Mouse (Mus musculus) macrophage (primary cell): ENCODE measurements around the gene Clec2l. TPM values are rescaled to one million over a fixed set of nuclear protein-coding genes. Genes with fewer than 3 reads are reported as not detected.

Experiments used
- H3K27ac ChIP-seq: fragments of 350-480 bp; formaldehyde crosslinking; 2 replicates; pipeline ENCODE4 v1.9.0; 2021
- H3K36me3 ChIP-seq: fragments of 350-480 bp; formaldehyde crosslinking; 2 replicates; pipeline ENCODE4 v1.9.0; 2021; ENCODE audit errors: inconsistent target
- H3K4me3 ChIP-seq: fragments of 350-480 bp; formaldehyde crosslinking; 2 replicates; pipeline ENCODE4 v1.9.0; 2021; ENCODE audit errors: inconsistent target
- H3K79me2 ChIP-seq: fragments of 350-480 bp; formaldehyde crosslinking; 2 replicates; pipeline ENCODE4 v1.9.0; 2021; ENCODE audit errors: inconsistent target
- WGBS: methylation state at CpG from one replicate; pipeline ENCODE4 v1.1.7; 2026; ENCODE audit warnings: inconsistent platforms; ENCODE audit not compliant: missing documents; 5-methylcytosine and 5-hydroxymethylcytosine counted together
- polyA plus RNA-seq: library from polyadenylated mRNA; stranded (reverse); fragments of 250-400 nt; gene quantifications from 3 replicates; pipeline ENCODE4 v1.2.4, GENCODE M21; 2018; ENCODE audit warnings: inconsistent platforms

Gene Clec2l
- polyA plus RNA-seq, 1 experiment from 2014 or later, result not detected

DNA sequence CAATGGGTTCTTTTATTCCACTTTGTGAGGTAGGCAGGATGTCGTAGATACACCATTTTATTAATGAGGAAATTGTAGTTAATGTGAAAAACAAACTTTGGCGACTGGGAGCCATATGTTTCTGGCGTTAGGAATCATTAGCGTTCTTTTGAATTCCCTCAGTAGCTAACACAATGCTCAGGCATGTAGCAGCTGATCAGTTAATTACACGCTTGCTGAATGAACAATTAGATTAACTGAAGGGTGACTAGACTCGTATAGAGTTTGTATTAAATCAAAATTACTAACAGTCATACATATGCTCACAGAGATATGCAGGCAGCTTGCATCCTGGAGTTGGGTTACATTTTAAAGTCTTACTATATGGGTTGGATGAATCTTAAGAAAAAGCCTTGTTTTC, 56.4 kb downstream of the Clec2l start:
- Histone ChIP-seq H3K4me3 (no peak overlapping the region), H3K36me3 (peaks cover 70% of the 10 kb centered on the region), H3K27ac (no peak overlapping the region), H3K79me2 (no peaks in the 10 kb centered on the region)
- 96% methylated on average over 5 of the region's 6 CpGs for WGBS

DNA sequence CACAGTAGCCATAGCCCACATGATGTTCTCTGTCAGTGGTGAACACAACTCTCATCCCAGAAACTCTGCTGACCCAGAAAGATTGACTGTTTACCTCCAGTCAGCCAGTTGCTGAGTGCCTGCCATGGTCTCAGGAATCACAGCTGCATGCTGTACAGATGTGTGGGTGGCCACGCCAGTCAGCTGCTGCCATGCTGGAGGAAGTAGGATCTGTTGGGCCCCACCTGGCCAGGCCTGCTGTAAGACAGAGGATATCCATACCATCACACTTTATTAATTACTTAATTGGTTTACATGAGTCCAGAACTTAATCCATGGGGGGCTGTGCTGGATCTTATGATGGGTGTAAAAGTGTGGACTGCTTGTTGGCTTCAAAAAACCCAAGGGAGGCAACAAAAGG, 58.5 kb downstream of the Clec2l start:
- Histone ChIP-seq H3K27ac (no peak overlapping the region), H3K4me3 (no peak overlapping the region), H3K79me2 (no peaks in the 10 kb centered on the region), H3K36me3 (peaks cover 52% of the 10 kb centered on the region)
- 92% methylated on average over 1 of the region's 1 CpGs for WGBS

DNA sequence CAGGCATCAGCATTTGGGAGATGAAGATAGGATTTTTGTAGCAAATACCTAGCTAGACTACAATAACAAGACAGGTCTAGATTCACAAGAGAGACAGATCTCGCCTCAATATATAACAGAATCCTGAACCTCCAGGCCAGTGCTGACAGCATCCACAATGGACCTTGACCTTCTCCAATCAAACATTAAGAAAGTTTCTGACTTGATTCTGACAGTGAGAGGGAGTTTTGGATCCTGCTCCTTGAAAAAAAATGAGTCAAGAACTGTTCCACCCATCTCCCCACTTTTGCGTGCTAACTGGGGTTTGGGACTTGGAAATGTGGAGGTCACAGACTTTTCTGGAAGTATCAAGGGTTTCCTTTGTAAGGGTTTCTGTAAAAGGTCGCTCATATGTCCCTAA, 62.6 kb downstream of the Clec2l start:
- WGBS, result 97% methylated on average over 3 of the region's 3 CpGs
- H3K36me3 ChIP-seq, result peaks cover 24% of the 10 kb centered on the region
- H3K79me2 ChIP-seq, result no peaks in the 10 kb centered on the region
- no peak overlapping the region for H3K4me3 ChIP-seq
- H3K27ac ChIP-seq, result no peak overlapping the region

Other genes starting within 250 kb of the Clec2l start
- 6.9 to 10.1 TPM (median 7.6 TPM) in 3 replicates for gene Ubn2, start 229.1 kb upstream of the Clec2l start, polyA plus RNA-seq
- gene Fmc1, start 129.6 kb upstream of the Clec2l start, polyA plus RNA-seq, result 2.8 to 13.1 TPM (median 8.6 TPM) in 3 replicates
- gene Luc7l2, start 111.7 kb upstream of the Clec2l start, polyA plus RNA-seq, result 72.9 to 93.0 TPM (median 86.6 TPM) in 3 replicates
- gene Klrg2, start 25.8 kb upstream of the Clec2l start, polyA plus RNA-seq, result 0.10 to 1.0 TPM (median 0.20 TPM) in 3 replicates
- 131 to 194 TPM (median 144 TPM) in 3 replicates for gene Tbxas1, start 212.3 kb downstream of the Clec2l start, polyA plus RNA-seq
- gene Hipk2, start 213.1 kb downstream of the Clec2l start, polyA plus RNA-seq, result 20.7 to 41.4 TPM (median 22.0 TPM) in 3 replicates